Mouse (Mus musculus): ENCODE results near the gene Rabggta.

DNA sequence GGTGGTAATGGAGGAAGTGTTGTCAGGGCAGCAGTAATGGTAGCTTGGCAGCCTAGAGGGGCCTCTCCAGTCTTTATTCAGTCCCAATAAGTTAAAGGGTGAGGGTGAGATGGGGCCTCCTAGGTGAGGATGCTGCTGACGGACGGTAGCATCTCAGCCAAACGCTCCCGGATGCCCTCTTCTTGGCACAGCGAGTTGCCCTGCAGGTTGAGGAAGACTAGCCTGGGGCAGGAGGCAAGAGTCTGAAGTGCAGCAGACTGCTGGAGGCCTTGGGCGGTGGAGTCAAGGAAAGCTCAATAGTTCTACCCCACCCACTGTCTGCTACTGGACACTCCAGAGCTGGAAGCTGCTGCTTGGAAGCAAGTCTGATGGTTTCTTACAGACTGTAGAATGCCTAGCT lies 5.8 kb downstream of the Rabggta start:
- TF ChIP-seq EP300 (IDR thresholded peaks at IDR 0.05) (no peak), CTCF (IDR thresholded peaks at IDR 0.05) (no peak)
